Mouse (Mus musculus) stomach, postnatal 0 days (tissue): ENCODE data around the gene Polr1a. TPM values are rescaled to one million over a fixed set of nuclear protein-coding genes. Genes with fewer than 3 reads are reported as not detected.
A peak's percentile ranks its signal among the peaks of the same experiment; 100 is the strongest.

Experiments
- ATAC-seq: fragments of 200-750 bp; cut with Nextera tagmentation; 2 replicates; pipeline ENCODE4 v1.8.0; 2017; ENCODE audit not compliant: low FRiP score, low TSS enrichment
- DNase-seq: peaks from one replicate; pipeline ENCODE4 v3.0.0-alpha.2; 2016; ENCODE audit warnings: low spot score
- H3K27ac ChIP-seq: fragments of 300-500 bp; sonication (generic); replicated peaks from 2 replicates; pipeline ENCODE4 v1.5.1; 2014; ENCODE audit warnings: mild to moderate bottlenecking, control low read depth
- H3K27me3 ChIP-seq: fragments of 300-500 bp; sonication (generic); 2 replicates; pipeline ENCODE4 v1.6.1; 2014; ENCODE audit warnings: low read length; ENCODE audit not compliant: control insufficient read depth, insufficient read depth
- H3K36me3 ChIP-seq: fragments of 300-500 bp; sonication (generic); 2 replicates; pipeline ENCODE4 v1.6.1; 2014; ENCODE audit warnings: low read length, mixed read lengths; ENCODE audit not compliant: control insufficient read depth, insufficient read depth
- H3K4me1 ChIP-seq: fragments of 300-500 bp; sonication (generic); replicated peaks from 2 replicates; pipeline ENCODE4 v1.6.1; 2014; ENCODE audit warnings: antibody characterized with exemption; ENCODE audit not compliant: control insufficient read depth, insufficient read depth
- H3K4me2 ChIP-seq: fragments of 300-500 bp; sonication (generic); replicated peaks from 2 replicates; pipeline ENCODE4 v1.6.1; 2014; ENCODE audit warnings: low read depth, mild to moderate bottlenecking, control low read depth, moderate library complexity
- H3K4me3 ChIP-seq: fragments of 300-500 bp; sonication (generic); 2 replicates; pipeline ENCODE4 v1.5.1; 2014; ENCODE audit warnings: low read depth, low read length, control low read depth
- H3K9ac ChIP-seq: fragments of 300-500 bp; sonication (generic); 2 replicates; pipeline ENCODE4 v1.6.1; 2014; ENCODE audit warnings: mild to moderate bottlenecking, low read length, control low read depth, mixed read lengths
- H3K9me3 ChIP-seq: fragments of 300-500 bp; sonication (generic); 2 replicates; pipeline ENCODE4 v1.6.1; 2016; ENCODE audit warnings: low read length; ENCODE audit not compliant: control insufficient read depth
- CTCF ChIP-seq: IDR thresholded peaks from 2 replicates; pipeline ENCODE4 v1.5.1; 2016; ENCODE audit warnings: antibody characterized with exemption, low read depth, mild to moderate bottlenecking, moderate library complexity
- EP300 ChIP-seq: optimal IDR thresholded peaks from 2 replicates; pipeline ENCODE3; 2016; ENCODE audit warnings: antibody characterized with exemption
- WGBS: fragments of 180-500 bp; shearing (Covaris S2); extraction: QIAGEN DNeasy Blood & Tissue Kit; methylation state at CpG from one replicate; pipeline ENCODE4 v1.1.7; 2014; 5-methylcytosine and 5-hydroxymethylcytosine counted together
- polyA plus RNA-seq: library from polyadenylated mRNA; unstranded; fragments of >200 nt; fragmentation: Nextera tagmentation; extraction: Ambion mirVana; gene quantifications from 2 replicates; pipeline ENCODE4 v1.2.1, GENCODE M21; 2015

Polr1a gene
- polyA plus RNA-seq, 1 experiment from 2014 or later, result 8.4 TPM

GRCm38 (mm10) chr6:71927911-71928310, 19.1 kb downstream of the Polr1a start:
- DNase-seq (peak; percentile 59), ATAC-seq (no peak)
- no peak overlapping the region for H3K4me2 ChIP-seq
- no peaks in the 10 kb centered on the region for H3K27me3 ChIP-seq
- H3K27ac ChIP-seq, result no peak overlapping the region
- no peaks in the 10 kb centered on the region for H3K4me1 ChIP-seq
- H3K4me3 ChIP-seq, result no peak overlapping the region
- no peak overlapping the region for H3K9ac ChIP-seq
- TF ChIP-seq EP300 (no peak), CTCF (peak; percentile 87)
- H3K36me3 ChIP-seq, result peaks cover 35% of the 10 kb centered on the region
- H3K9me3 ChIP-seq, result no peaks in the 10 kb centered on the region

- peaks cover 26% of the 10 kb centered on the region for H3K36me3 ChIP-seq
- no peaks in the 10 kb centered on the region for H3K27me3 ChIP-seq
- H3K4me1 ChIP-seq, result no peaks in the 10 kb centered on the region; the same call in 1 of the 2 replicates
- TF ChIP-seq EP300, result no peak
- no peak for TF ChIP-seq CTCF
- DNase-seq (no peak), ATAC-seq (no peak)
- 84% methylated on average over 10 of the region's 10 CpGs for WGBS
- H3K9ac ChIP-seq, result no peak overlapping the region
- no peak overlapping the region for H3K4me2 ChIP-seq
- H3K9me3 ChIP-seq, result no peaks in the 10 kb centered on the region
- no peak overlapping the region for H3K4me3 ChIP-seq
- no peak overlapping the region for H3K27ac ChIP-seq
Measured at GRCm38 (mm10) chr6:71930053-71930452, 21.2 kb downstream of the Polr1a start.

GRCm38 (mm10) chr6:71930830-71931437, 22.1 kb downstream of the Polr1a start:
- H3K9me3 ChIP-seq, result no peaks in the 10 kb centered on the region
- no peak for TF ChIP-seq EP300
- no peak for TF ChIP-seq CTCF
- no peak overlapping the region for H3K9ac ChIP-seq
- no peak overlapping the region for H3K27ac ChIP-seq
- no peaks in the 10 kb centered on the region for H3K27me3 ChIP-seq
- H3K36me3 ChIP-seq, result peaks cover 26% of the 10 kb centered on the region
- ATAC-seq (no peak), DNase-seq (no peak)
- H3K4me3 ChIP-seq, result no peak overlapping the region
- no peak overlapping the region for H3K4me2 ChIP-seq
- 75% methylated on average over 12 of the region's 12 CpGs for WGBS
- no peaks in the 10 kb centered on the region; the same call in 1 of the 2 replicates for H3K4me1 ChIP-seq

- H3K9me3 ChIP-seq, result no peaks in the 10 kb centered on the region
- WGBS, result 70% methylated on average over 5 of the region's 5 CpGs
- no peak overlapping the region for H3K9ac ChIP-seq
- H3K27ac ChIP-seq, result no peak overlapping the region
- TF ChIP-seq CTCF (no peak), EP300 (no peak)
- H3K4me3 ChIP-seq, result no peak overlapping the region
- H3K4me2 ChIP-seq, result no peak overlapping the region
- H3K4me1 ChIP-seq, result no peaks in the 10 kb centered on the region; the same call in 1 of the 2 replicates
- peaks cover 22% of the 10 kb centered on the region for H3K36me3 ChIP-seq
- H3K27me3 ChIP-seq, result no peaks in the 10 kb centered on the region
- DNase-seq (no peak), ATAC-seq (no peak)
Measured at GRCm38 (mm10) chr6:71932347-71932746, 23.5 kb downstream of the Polr1a start.

- Histone ChIP-seq H3K4me2 (no peak overlapping the region), H3K27me3 (no peaks in the 10 kb centered on the region), H3K36me3 (peaks cover 31% of the 10 kb centered on the region), H3K4me1 (no peaks in the 10 kb centered on the region; the same call in 1 of the 2 replicates), H3K4me3 (no peak overlapping the region), H3K9ac (no peak overlapping the region), H3K27ac (peak overlapping the region; percentile 36; the same call in 1 of the 2 replicates), H3K9me3 (no peaks in the 10 kb centered on the region)
- TF ChIP-seq CTCF, result no peak
- no peak for TF ChIP-seq EP300
- peak; percentile 74; the same call in 1 of the 2 replicates for ATAC-seq
- peak; percentile 28 for DNase-seq
- WGBS, result 29% methylated on average over 2 of the region's 2 CpGs
Measured at GRCm38 (mm10) chr6:71934081-71934556, 25.3 kb downstream of the Polr1a start.

- Histone ChIP-seq H3K9me3 (no peaks in the 10 kb centered on the region), H3K27me3 (no peaks in the 10 kb centered on the region), H3K36me3 (peaks cover 26% of the 10 kb centered on the region), H3K4me1 (no peaks in the 10 kb centered on the region; the same call in 1 of the 2 replicates), H3K4me3 (no peak overlapping the region), H3K9ac (no peak overlapping the region), H3K27ac (peak overlapping the region; percentile 45), H3K4me2 (no peak overlapping the region)
- 53% methylated on average over 2 of the region's 2 CpGs for WGBS
- DNase-seq (no peak), ATAC-seq (no peak)
- no peak for TF ChIP-seq CTCF
- no peak for TF ChIP-seq EP300
Measured at GRCm38 (mm10) chr6:71935737-71936136, 26.9 kb downstream of the Polr1a start.
